Mouse (Mus musculus): ENCODE measurements at regions not wholly inside any gene's neighbourhood (a gene's known extent, or its start where the extent isn't known, plus 50 kb on each side); places are given as distances from the start of the nearest gene placed in this dataset.

DNA sequence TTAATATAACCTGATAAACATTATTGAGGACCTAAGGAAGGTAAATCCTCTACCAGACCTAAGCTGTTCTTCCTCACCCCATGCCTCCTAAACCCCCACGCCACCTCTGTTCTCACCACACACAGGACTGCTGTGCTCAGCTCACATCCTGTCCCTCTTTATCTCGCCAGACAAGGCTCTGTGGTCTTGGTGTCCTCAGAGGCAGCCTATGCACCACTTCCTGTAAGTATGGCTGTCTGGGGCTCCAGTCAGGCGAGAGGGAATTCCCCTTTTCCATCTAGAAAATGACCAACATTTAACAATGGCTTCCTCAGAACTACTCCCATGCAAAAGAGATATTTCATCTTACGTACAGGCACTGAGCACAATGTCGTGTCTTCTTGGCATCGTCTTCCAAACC is 86.2 kb upstream of the Dhrs4 start:
- H3K4me2 ChIP-seq (ENCODE audit: low read depth) = no peak overlapping the region
- no peak overlapping the region for H3ac ChIP-seq (ENCODE audit: control insufficient read depth, insufficient read length)
- TF ChIP-seq TCF12 (IDR thresholded peaks at IDR 0.05; ENCODE audit: insufficient read depth, poor library complexity, severe bottlenecking) (no peak), REST (IDR thresholded peaks at IDR 0.05; ENCODE audit: insufficient read depth, insufficient read length) (no peak), SRF (IDR thresholded peaks at IDR 0.05; ENCODE audit: control insufficient read depth, insufficient read length, low read depth) (no peak), MYOD1 (IDR thresholded peaks at IDR 0.05; ENCODE audit: control insufficient read depth in 1 of 3, insufficient read length in 2 of 3, low read depth in 2 of 3) (no peak), POLR2A (IDR thresholded peaks at IDR 0.05; ENCODE audit: insufficient read length, low read depth) (no peak), E2F4 (IDR thresholded peaks at IDR 0.05; ENCODE audit: insufficient read depth) (no peak), MAX (IDR thresholded peaks at IDR 0.05; ENCODE audit: low read depth) (no peak), MYOG (IDR thresholded peaks at IDR 0.05; ENCODE audit: control insufficient read depth in 1 of 3, insufficient read depth in 1 of 3, insufficient read length in 2 of 3, low read depth in 2 of 3) (no peak), TCF3 (IDR thresholded peaks at IDR 0.05; ENCODE audit: insufficient read length, low read depth) (no peak), USF1 (IDR thresholded peaks at IDR 0.05; ENCODE audit: low read depth) (no peak), POLR2AphosphoS2 (IDR thresholded peaks at IDR 0.05; ENCODE audit: insufficient read length, low read depth) (no peak), CEBPB (IDR thresholded peaks at IDR 0.05; ENCODE audit: insufficient read depth, poor library complexity, severe bottlenecking) (no peak)

DNA sequence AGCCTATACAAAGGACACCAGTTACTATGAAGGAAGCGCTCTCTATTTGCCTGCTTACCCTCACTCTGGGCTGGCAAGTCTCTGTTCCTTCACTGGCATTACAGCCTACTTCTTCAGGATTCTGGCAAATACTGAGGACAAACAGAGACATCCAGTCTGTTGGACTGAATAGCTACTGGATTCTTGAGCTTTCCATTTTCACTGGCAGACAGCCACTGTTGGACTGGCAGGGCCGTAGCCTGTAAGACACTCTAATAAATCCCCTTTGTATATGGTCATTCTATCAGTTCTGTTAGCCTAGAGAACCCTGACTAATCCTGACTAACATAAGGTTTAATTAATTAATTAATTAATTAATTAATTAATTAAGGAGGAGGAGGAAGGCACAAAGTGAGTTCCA is 72.4 kb upstream of the Dhrs4 start:
- Histone ChIP-seq H3K36me3 (ENCODE audit: control insufficient read depth, insufficient read depth) (no peaks in the 10 kb centered on the region), H3K4me2 (ENCODE audit: low read depth) (no peak overlapping the region), H3K79me2 (ENCODE audit: control insufficient read depth, insufficient read depth) (no peaks in the 10 kb centered on the region), H3ac (ENCODE audit: control insufficient read depth, insufficient read length) (no peak overlapping the region), H3K4me3 (no peak overlapping the region), H3K27me3 (ENCODE audit: control insufficient read depth, insufficient read depth, insufficient read length) (peaks cover 6% of the 10 kb centered on the region)
- TF ChIP-seq USF1 (IDR thresholded peaks at IDR 0.05; ENCODE audit: low read depth) (no peak), E2F4 (IDR thresholded peaks at IDR 0.05; ENCODE audit: insufficient read depth) (no peak), POLR2A (IDR thresholded peaks at IDR 0.05; ENCODE audit: insufficient read length, low read depth) (no peak)

More for the DNA sequence above, 86.2 kb upstream of the Dhrs4 start:
- Histone ChIP-seq H3K79me2 (ENCODE audit: control insufficient read depth, insufficient read depth) (no peaks in the 10 kb centered on the region), H3K4me3 (no peak overlapping the region), H3K27me3 (ENCODE audit: control insufficient read depth, insufficient read depth, insufficient read length) (peaks cover 50% of the 10 kb centered on the region), H3K36me3 (ENCODE audit: control insufficient read depth, insufficient read depth) (no peaks in the 10 kb centered on the region)
